In genomic region chr11:53890906-53891504, GRCm38 (mm10) we compare ENCODE assay signal across 8 mouse cellular contexts. TPM values are rescaled to one million over a fixed set of nuclear protein-coding genes. Genes with fewer than 3 reads are reported as not detected.
DNase-seq lines count a peak whose midpoint lies in the region; ATAC-seq and TF ChIP-seq lines count a peak whose summit lies in the region.

No protein-coding gene starts in this region.

- H3K9ac ChIP-seq in lung, embryonic 14.5 days: peak overlapping the region; percentile 67
- H3K9ac ChIP-seq in heart, embryonic 16.5 days (ENCODE audit: low read length): peak overlapping the region; percentile 83
- H3K9ac ChIP-seq in liver, embryonic 15.5 days: peak overlapping the region; percentile 75
- H3K9ac ChIP-seq in stomach, postnatal 0 days (ENCODE audit: low read length): peak overlapping the region; percentile 64

- 0 out of 2 replicates have a peak, but pooled peaks have one; percentile 5 for ATAC-seq in lung, embryonic 14.5 days (ENCODE audit: insufficient read depth)
- ATAC-seq in heart, embryonic 16.5 days (replicated peaks; ENCODE audit: extremely low read depth, insufficient read depth, low FRiP score): no peak; the same call in 1 of the 2 replicates
- no peak for ATAC-seq in liver, embryonic 15.5 days (ENCODE audit: insufficient read depth)
- no peak for ATAC-seq in stomach, postnatal 0 days (ENCODE audit: low FRiP score, low TSS enrichment)

- no peak for TF ChIP-seq EP300 in stomach, postnatal 0 days (optimal IDR thresholded peaks at IDR 0.05)

- peak; percentile 47 for DNase-seq in adrenal gland, adult 8-10 months
- DNase-seq in adrenal gland, adult (ENCODE audit: inconsistent age in 2 of 2, low spot score in 1 of 2): no peak
- no peak for DNase-seq in lung, embryonic 14.5 days
- DNase-seq in lung, postnatal 25 days (ENCODE audit: low spot score): no peak
- no peak for DNase-seq in stomach, postnatal 0 days (ENCODE audit: low spot score)
- no peak for DNase-seq in spleen, postnatal 10 days (ENCODE audit: low spot score in 2 of 2)

- no peaks in the 10 kb centered on the region for H3K9me3 ChIP-seq in lung, embryonic 14.5 days (ENCODE audit: low read depth, low read length)
- H3K9me3 ChIP-seq in heart, embryonic 16.5 days (replicated peaks; ENCODE audit: control insufficient read depth, low read length): no peaks in the 10 kb centered on the region
- H3K9me3 ChIP-seq in liver, embryonic 15.5 days (replicated peaks): no peaks in the 10 kb centered on the region
- H3K9me3 ChIP-seq in stomach, postnatal 0 days (ENCODE audit: control insufficient read depth, low read length): no peaks in the 10 kb centered on the region

- H3K27ac ChIP-seq in lung, embryonic 14.5 days (ENCODE audit: low read depth): 0 out of 2 replicates have a peak overlapping the region, but pooled peaks have one; percentile 33
- H3K27ac ChIP-seq in heart, embryonic 16.5 days (ENCODE audit: low read length): peak overlapping the region; percentile 73
- peak overlapping the region; percentile 71 for H3K27ac ChIP-seq in liver, embryonic 15.5 days (replicated peaks)
- peak overlapping the region; percentile 70 for H3K27ac ChIP-seq in stomach, postnatal 0 days (replicated peaks)

- H3K36me3 ChIP-seq in lung, embryonic 14.5 days (ENCODE audit: insufficient read depth): no peaks in the 10 kb centered on the region
- no peaks in the 10 kb centered on the region for H3K36me3 ChIP-seq in heart, embryonic 16.5 days (ENCODE audit: control insufficient read depth, insufficient read depth)
- H3K36me3 ChIP-seq in liver, embryonic 15.5 days (replicated peaks): no peaks in the 10 kb centered on the region
- no peaks in the 10 kb centered on the region for H3K36me3 ChIP-seq in stomach, postnatal 0 days (ENCODE audit: control insufficient read depth, insufficient read depth, low read length)

- H3K4me3 ChIP-seq in lung, embryonic 14.5 days (ENCODE audit: low read depth, low read length): peak overlapping the region; percentile 54
- peak overlapping the region; percentile 62 for H3K4me3 ChIP-seq in heart, embryonic 16.5 days (ENCODE audit: low read length)
- peak overlapping the region; percentile 72 for H3K4me3 ChIP-seq in liver, embryonic 15.5 days (replicated peaks)
- H3K4me3 ChIP-seq in stomach, postnatal 0 days (ENCODE audit: low read depth, low read length): peak overlapping the region; percentile 54

- no peak for TF ChIP-seq CTCF in lung, embryonic 14.5 days (IDR thresholded peaks at IDR 0.05; ENCODE audit: low read depth)
- TF ChIP-seq CTCF in stomach, postnatal 0 days (IDR thresholded peaks at IDR 0.05; ENCODE audit: low read depth): no peak

- H3K27me3 ChIP-seq in lung, embryonic 14.5 days (ENCODE audit: insufficient read depth, low read length): no peaks in the 10 kb centered on the region
- H3K27me3 ChIP-seq in heart, embryonic 16.5 days (ENCODE audit: control insufficient read depth, insufficient read depth, low read length): no peaks in the 10 kb centered on the region
- no peaks in the 10 kb centered on the region for H3K27me3 ChIP-seq in liver, embryonic 15.5 days
- no peaks in the 10 kb centered on the region for H3K27me3 ChIP-seq in stomach, postnatal 0 days (ENCODE audit: control insufficient read depth, insufficient read depth, low read length)

- H3K4me1 ChIP-seq in lung, embryonic 14.5 days (ENCODE audit: insufficient read depth): no peaks in the 10 kb centered on the region
- peaks cover 24% of the 10 kb centered on the region for H3K4me1 ChIP-seq in heart, embryonic 16.5 days (ENCODE audit: control insufficient read depth, insufficient read depth, low read length)
- H3K4me1 ChIP-seq in liver, embryonic 15.5 days (replicated peaks): peaks cover 43% of the 10 kb centered on the region
- no peaks in the 10 kb centered on the region for H3K4me1 ChIP-seq in stomach, postnatal 0 days (replicated peaks; ENCODE audit: control insufficient read depth, insufficient read depth)

- peak overlapping the region; percentile 75 for H3K4me2 ChIP-seq in lung, embryonic 14.5 days
- peak overlapping the region; percentile 93 for H3K4me2 ChIP-seq in heart, embryonic 16.5 days (ENCODE audit: low read depth, low read length)
- peak overlapping the region; percentile 97 for H3K4me2 ChIP-seq in liver, embryonic 15.5 days
- H3K4me2 ChIP-seq in stomach, postnatal 0 days (replicated peaks; ENCODE audit: low read depth): peak overlapping the region; percentile 73

- 3% methylated on average over 33 of the region's 33 CpGs for WGBS in lung, embryonic 14.5 days
- WGBS in heart, embryonic 16.5 days: 3% methylated on average over 33 of the region's 33 CpGs
- 3% methylated on average over 33 of the region's 33 CpGs for WGBS in liver, embryonic 15.5 days (ENCODE audit: insufficient replicate concordance)
- 2% methylated on average over 30 of the region's 33 CpGs for WGBS in stomach, postnatal 0 days

RNA-seq across cellular contexts. Expression of gene Slc22a5, which starts 0.5 kb away (rescaled TPM):
- total RNA-seq in adrenal gland, adult 8-10 months (2022): 10 to 100 TPM; 36.9 to 47.9 (median 43.8) TPM
- 7.6 and 8.9 TPM in 2 replicates for polyA plus RNA-seq in lung, embryonic 14.5 days (2014; fragmentation: Nextera tagmentation; extraction: Ambion mirVana)
- 9.0 and 10.6 TPM in 2 replicates for polyA plus RNA-seq in heart, embryonic 16.5 days (2015; fragmentation: Nextera tagmentation; extraction: Ambion mirVana)
- 1.9 and 2.3 TPM in 2 replicates for polyA plus RNA-seq in liver, embryonic 15.5 days (2015; fragmentation: Nextera tagmentation; extraction: Ambion mirVana)
- 9.4 and 10.1 TPM in 2 replicates for polyA plus RNA-seq in stomach, postnatal 0 days (2015; fragmentation: Nextera tagmentation; extraction: Ambion mirVana)

RNA-seq across cellular contexts. Expression of gene Gm12216, which starts 31.9 kb away (rescaled TPM):
- total RNA-seq in adrenal gland, adult 8-10 months (2022): 10 to 100 TPM in 2 of 4 experiments, 1 to 10 TPM in 2; 4.1 to 12.6 (median 9.8) TPM
- 1.0 and 2.2 TPM in 2 replicates for polyA plus RNA-seq in lung, embryonic 14.5 days (2014; fragmentation: Nextera tagmentation; extraction: Ambion mirVana)
- 1.4 and 2.7 TPM in 2 replicates for polyA plus RNA-seq in heart, embryonic 16.5 days (2015; fragmentation: Nextera tagmentation; extraction: Ambion mirVana)
- polyA plus RNA-seq in liver, embryonic 15.5 days (2015; fragmentation: Nextera tagmentation; extraction: Ambion mirVana): not detected in 2 replicates
- polyA plus RNA-seq in stomach, postnatal 0 days (2015; fragmentation: Nextera tagmentation; extraction: Ambion mirVana): 1.9 and 2.3 TPM in 2 replicates
